Mouse (Mus musculus): ENCODE measurements around the gene Sbf1. TPM values are rescaled to one million over a fixed set of nuclear protein-coding genes. Genes with fewer than 3 reads are reported as not detected.
A peak's percentile ranks its signal among the peaks of the same experiment; 100 is the strongest.

Gene Sbf1
- polyA plus RNA-seq, 1 experiment from 2014 or later, result 45.1 TPM

- H3K9me3 ChIP-seq (ENCODE audit: control insufficient read depth, low read length), result no peaks in the 10 kb centered on the region
- H3K27me3 ChIP-seq (ENCODE audit: control insufficient read depth, insufficient read depth, low read length), result no peaks in the 10 kb centered on the region
- peaks cover 49% of the 10 kb centered on the region for H3K36me3 ChIP-seq (ENCODE audit: control insufficient read depth, insufficient read depth, low read length)
- no peak overlapping the region for H3K4me2 ChIP-seq (ENCODE audit: low read length)
- H3K4me1 ChIP-seq (ENCODE audit: control insufficient read depth in 2 of 2, insufficient read depth in 2 of 2, low read length in 2 of 2), result peaks cover 7 to 26% of the 10 kb centered on the region in 2 experiments
- H3K4me3 ChIP-seq (ENCODE audit: control insufficient read depth in 1 of 2, insufficient read depth in 1 of 2, low read depth in 1 of 2, low read length in 2 of 2), result no peak overlapping the region
- H3K9ac ChIP-seq (ENCODE audit: low read length), result no peak overlapping the region
- no peak overlapping the region for H3K27ac ChIP-seq (replicated peaks in 1 of 2; ENCODE audit: control insufficient read depth in 1 of 2, insufficient read depth in 1 of 2, low read depth in 2 of 2, low read length in 2 of 2)
- ATAC-seq (ENCODE audit: insufficient number of reproducible peaks, insufficient read depth, low FRiP score, low read depth), result no peak
- WGBS, result 93% methylated on average over 12 of the region's 12 CpGs
Measured at GRCm38 (mm10) chr15:89352795-89353194, 37.7 kb upstream of the Sbf1 start.

DNA sequence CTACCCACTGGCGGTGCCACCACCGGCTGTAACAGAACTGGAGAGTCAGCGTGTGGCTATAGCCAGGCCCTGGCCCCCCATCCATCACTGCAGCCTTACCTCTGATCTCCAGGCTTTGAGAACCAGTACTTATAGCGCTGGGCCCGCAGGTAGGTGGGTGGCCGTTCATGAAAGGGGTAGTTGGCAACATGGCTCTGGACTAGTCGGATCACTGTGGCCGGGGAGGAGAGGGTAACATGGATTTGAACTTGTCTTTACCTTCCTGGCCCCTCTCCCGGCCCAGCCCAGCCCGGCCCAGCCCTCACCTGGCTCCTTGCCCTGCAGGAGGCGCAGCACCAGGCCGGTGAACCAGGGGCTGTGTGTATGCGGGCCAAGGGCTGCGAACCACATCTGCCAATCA, 36.9 kb upstream of the Sbf1 start:
- H3K4me3 ChIP-seq (ENCODE audit: control insufficient read depth in 1 of 2, insufficient read depth in 1 of 2, low read depth in 1 of 2, low read length in 2 of 2), result no peak overlapping the region
- ATAC-seq (ENCODE audit: insufficient number of reproducible peaks, insufficient read depth, low FRiP score, low read depth), result no peak
- no peak overlapping the region for H3K9ac ChIP-seq (ENCODE audit: low read length)
- H3K27me3 ChIP-seq (ENCODE audit: control insufficient read depth, insufficient read depth, low read length), result no peaks in the 10 kb centered on the region
- no peaks in the 10 kb centered on the region for H3K9me3 ChIP-seq (ENCODE audit: control insufficient read depth, low read length)
- peaks cover 7 to 22% of the 10 kb centered on the region in 2 experiments for H3K4me1 ChIP-seq (ENCODE audit: control insufficient read depth in 2 of 2, insufficient read depth in 2 of 2, low read length in 2 of 2)
- WGBS, result 96% methylated on average over 14 of the region's 14 CpGs
- H3K4me2 ChIP-seq (ENCODE audit: low read length), result no peak overlapping the region
- H3K36me3 ChIP-seq (ENCODE audit: control insufficient read depth, insufficient read depth, low read length), result peaks cover 49% of the 10 kb centered on the region
- H3K27ac ChIP-seq (replicated peaks in 1 of 2; ENCODE audit: control insufficient read depth in 1 of 2, insufficient read depth in 1 of 2, low read depth in 2 of 2, low read length in 2 of 2), result no peak overlapping the region

GRCm38 (mm10) chr15:89351302-89351701, 36.2 kb upstream of the Sbf1 start:
- Histone ChIP-seq H3K36me3 (ENCODE audit: control insufficient read depth, insufficient read depth, low read length) (peaks cover 49% of the 10 kb centered on the region), H3K9me3 (ENCODE audit: control insufficient read depth, low read length) (no peaks in the 10 kb centered on the region), H3K4me3 (ENCODE audit: control insufficient read depth in 1 of 2, insufficient read depth in 1 of 2, low read depth in 1 of 2, low read length in 2 of 2) (no peak overlapping the region), H3K4me2 (ENCODE audit: low read length) (no peak overlapping the region), H3K9ac (ENCODE audit: low read length) (no peak overlapping the region), H3K27me3 (ENCODE audit: control insufficient read depth, insufficient read depth, low read length) (no peaks in the 10 kb centered on the region), H3K27ac (replicated peaks in 1 of 2; ENCODE audit: control insufficient read depth in 1 of 2, insufficient read depth in 1 of 2, low read depth in 2 of 2, low read length in 2 of 2) (peak overlapping the region in 1 of 2 experiments; percentile 30; a peak in 1 of 4 replicates), H3K4me1 (ENCODE audit: control insufficient read depth in 2 of 2, insufficient read depth in 2 of 2, low read length in 2 of 2) (peaks cover 7 to 14% of the 10 kb centered on the region in 2 experiments)
- ATAC-seq (ENCODE audit: insufficient number of reproducible peaks, insufficient read depth, low FRiP score, low read depth), result no peak
- WGBS, result 71% methylated on average over 15 of the region's 15 CpGs

DNA sequence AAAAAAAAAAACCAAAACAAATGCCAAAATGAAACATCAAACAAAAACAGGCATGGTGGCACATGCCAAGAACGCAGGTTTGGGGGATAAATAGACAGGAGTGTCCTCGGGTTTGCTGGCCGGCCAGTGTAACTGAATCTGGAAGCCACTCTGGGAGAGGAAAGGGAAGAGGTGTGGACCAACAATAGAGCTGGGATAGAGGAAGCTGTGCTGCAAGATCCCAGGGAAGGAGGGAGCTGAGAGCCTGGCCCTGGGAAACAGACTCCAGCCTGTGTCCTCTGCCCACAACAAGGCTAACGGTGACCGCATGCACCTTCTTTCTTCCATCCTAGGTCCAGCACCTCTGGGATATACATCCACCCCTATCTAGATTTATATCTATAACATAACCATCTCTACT, 35.3 kb upstream of the Sbf1 start:
- H3K4me1 ChIP-seq (ENCODE audit: control insufficient read depth in 2 of 2, insufficient read depth in 2 of 2, low read length in 2 of 2), result peaks cover 7 to 14% of the 10 kb centered on the region in 2 experiments
- no peaks in the 10 kb centered on the region for H3K27me3 ChIP-seq (ENCODE audit: control insufficient read depth, insufficient read depth, low read length)
- WGBS, result 74% methylated on average over 5 of the region's 5 CpGs
- H3K36me3 ChIP-seq (ENCODE audit: control insufficient read depth, insufficient read depth, low read length), result peaks cover 49% of the 10 kb centered on the region
- no peak overlapping the region for H3K4me2 ChIP-seq (ENCODE audit: low read length)
- H3K9ac ChIP-seq (ENCODE audit: low read length), result no peak overlapping the region
- peak overlapping the region in 1 of 2 experiments; percentile 30; a peak in 2 of 4 replicates for H3K27ac ChIP-seq (replicated peaks in 1 of 2; ENCODE audit: control insufficient read depth in 1 of 2, insufficient read depth in 1 of 2, low read depth in 2 of 2, low read length in 2 of 2)
- no peak overlapping the region for H3K4me3 ChIP-seq (ENCODE audit: control insufficient read depth in 1 of 2, insufficient read depth in 1 of 2, low read depth in 1 of 2, low read length in 2 of 2)
- no peak for ATAC-seq (ENCODE audit: insufficient number of reproducible peaks, insufficient read depth, low FRiP score, low read depth)
- no peaks in the 10 kb centered on the region for H3K9me3 ChIP-seq (ENCODE audit: control insufficient read depth, low read length)

DNA sequence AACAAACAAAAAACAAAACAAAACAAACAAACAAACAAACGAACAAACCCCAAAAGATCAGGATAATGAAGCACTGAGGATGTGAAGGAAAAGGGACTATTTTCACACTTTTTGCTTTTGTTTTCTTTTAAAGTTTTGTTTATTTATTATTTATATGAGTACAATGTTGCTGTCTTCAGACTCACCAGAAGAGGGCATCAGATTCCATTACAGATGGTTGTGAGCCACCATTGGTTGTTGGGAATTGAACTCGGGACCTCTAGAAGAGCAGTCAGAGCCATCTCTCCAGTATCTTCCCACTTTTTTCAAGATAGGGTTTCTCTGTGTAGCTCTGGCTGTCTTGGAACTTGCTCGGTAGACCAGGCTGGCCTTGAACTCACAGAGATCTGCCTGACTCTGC, 28.2 kb upstream of the Sbf1 start:
- Histone ChIP-seq H3K27ac (replicated peaks in 1 of 2; ENCODE audit: control insufficient read depth in 1 of 2, insufficient read depth in 1 of 2, low read depth in 2 of 2, low read length in 2 of 2) (no peak overlapping the region), H3K9me3 (ENCODE audit: control insufficient read depth, low read length) (no peaks in the 10 kb centered on the region), H3K9ac (ENCODE audit: low read length) (no peak overlapping the region), H3K4me3 (ENCODE audit: control insufficient read depth in 1 of 2, insufficient read depth in 1 of 2, low read depth in 1 of 2, low read length in 2 of 2) (no peak overlapping the region), H3K27me3 (ENCODE audit: control insufficient read depth, insufficient read depth, low read length) (no peaks in the 10 kb centered on the region), H3K4me1 (ENCODE audit: control insufficient read depth in 2 of 2, insufficient read depth in 2 of 2, low read length in 2 of 2) (no peaks in the 10 kb centered on the region), H3K36me3 (ENCODE audit: control insufficient read depth, insufficient read depth, low read length) (no peaks in the 10 kb centered on the region), H3K4me2 (ENCODE audit: low read length) (no peak overlapping the region)
- no peak for ATAC-seq (ENCODE audit: insufficient number of reproducible peaks, insufficient read depth, low FRiP score, low read depth)
- WGBS, result 83% methylated on average over 3 of the region's 3 CpGs

- no peaks in the 10 kb centered on the region for H3K9me3 ChIP-seq (ENCODE audit: control insufficient read depth, low read length)
- no peak for ATAC-seq (ENCODE audit: insufficient number of reproducible peaks, insufficient read depth, low FRiP score, low read depth)
- no peak overlapping the region for H3K27ac ChIP-seq (replicated peaks in 1 of 2; ENCODE audit: control insufficient read depth in 1 of 2, insufficient read depth in 1 of 2, low read depth in 2 of 2, low read length in 2 of 2)
- 47% methylated on average over 1 of the region's 1 CpGs for WGBS
- no peaks in the 10 kb centered on the region for H3K4me1 ChIP-seq (ENCODE audit: control insufficient read depth in 2 of 2, insufficient read depth in 2 of 2, low read length in 2 of 2)
- H3K36me3 ChIP-seq (ENCODE audit: control insufficient read depth, insufficient read depth, low read length), result no peaks in the 10 kb centered on the region
- no peak overlapping the region for H3K4me2 ChIP-seq (ENCODE audit: low read length)
- H3K9ac ChIP-seq (ENCODE audit: low read length), result no peak overlapping the region
- H3K4me3 ChIP-seq (ENCODE audit: control insufficient read depth in 1 of 2, insufficient read depth in 1 of 2, low read depth in 1 of 2, low read length in 2 of 2), result no peak overlapping the region
- H3K27me3 ChIP-seq (ENCODE audit: control insufficient read depth, insufficient read depth, low read length), result no peaks in the 10 kb centered on the region
Measured at GRCm38 (mm10) chr15:89341678-89342077, 26.6 kb upstream of the Sbf1 start.

- H3K4me1 ChIP-seq (ENCODE audit: control insufficient read depth in 2 of 2, insufficient read depth in 2 of 2, low read length in 2 of 2), result no peaks in the 10 kb centered on the region
- H3K9ac ChIP-seq (ENCODE audit: low read length), result no peak overlapping the region
- ATAC-seq (ENCODE audit: insufficient number of reproducible peaks, insufficient read depth, low FRiP score, low read depth), result no peak
- H3K27me3 ChIP-seq (ENCODE audit: control insufficient read depth, insufficient read depth, low read length), result no peaks in the 10 kb centered on the region
- 77% methylated on average over 3 of the region's 3 CpGs for WGBS
- no peak overlapping the region for H3K4me3 ChIP-seq (ENCODE audit: control insufficient read depth in 1 of 2, insufficient read depth in 1 of 2, low read depth in 1 of 2, low read length in 2 of 2)
- H3K9me3 ChIP-seq (ENCODE audit: control insufficient read depth, low read length), result no peaks in the 10 kb centered on the region
- H3K4me2 ChIP-seq (ENCODE audit: low read length), result no peak overlapping the region
- no peak overlapping the region for H3K27ac ChIP-seq (replicated peaks in 1 of 2; ENCODE audit: control insufficient read depth in 1 of 2, insufficient read depth in 1 of 2, low read depth in 2 of 2, low read length in 2 of 2)
- H3K36me3 ChIP-seq (ENCODE audit: control insufficient read depth, insufficient read depth, low read length), result no peaks in the 10 kb centered on the region
Measured at GRCm38 (mm10) chr15:89340136-89340535, 25.0 kb upstream of the Sbf1 start.

DNA sequence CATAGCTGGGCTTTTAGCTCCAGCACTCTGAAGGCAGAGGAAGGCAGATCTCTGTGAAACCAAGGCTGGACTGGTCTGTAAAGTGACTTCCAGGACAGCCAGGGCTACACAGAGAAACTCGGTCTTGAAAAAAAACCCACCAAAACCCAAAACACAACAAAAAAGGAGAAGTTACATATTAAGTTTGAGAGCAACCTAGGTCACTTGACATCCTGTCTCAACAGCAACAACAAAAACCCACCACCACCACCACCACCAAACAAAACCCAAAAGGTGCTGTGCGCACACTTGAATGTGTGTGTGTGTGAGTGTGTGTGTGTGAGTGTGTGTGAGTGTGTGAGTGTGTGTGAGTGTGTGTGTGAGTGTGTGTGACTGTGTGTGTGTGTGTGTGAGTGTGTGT, 24.6 kb upstream of the Sbf1 start:
- H3K27me3 ChIP-seq (ENCODE audit: control insufficient read depth, insufficient read depth, low read length), result no peaks in the 10 kb centered on the region
- H3K4me2 ChIP-seq (ENCODE audit: low read length), result no peak overlapping the region
- no peak overlapping the region for H3K27ac ChIP-seq (replicated peaks in 1 of 2; ENCODE audit: control insufficient read depth in 1 of 2, insufficient read depth in 1 of 2, low read depth in 2 of 2, low read length in 2 of 2)
- H3K36me3 ChIP-seq (ENCODE audit: control insufficient read depth, insufficient read depth, low read length), result no peaks in the 10 kb centered on the region
- no peak overlapping the region for H3K4me3 ChIP-seq (ENCODE audit: control insufficient read depth in 1 of 2, insufficient read depth in 1 of 2, low read depth in 1 of 2, low read length in 2 of 2)
- WGBS, result 96% methylated on average over 2 of the region's 2 CpGs
- H3K9ac ChIP-seq (ENCODE audit: low read length), result no peak overlapping the region
- H3K9me3 ChIP-seq (ENCODE audit: control insufficient read depth, low read length), result no peaks in the 10 kb centered on the region
- ATAC-seq (ENCODE audit: insufficient number of reproducible peaks, insufficient read depth, low FRiP score, low read depth), result no peak
- H3K4me1 ChIP-seq (ENCODE audit: control insufficient read depth in 2 of 2, insufficient read depth in 2 of 2, low read length in 2 of 2), result no peaks in the 10 kb centered on the region

Measured in heart, embryonic 14.5 days (tissue).